Mouse (Mus musculus) brain, embryonic 14.5 days (tissue): ENCODE measurements around the gene Wrap53.

Source experiments
- CTCF ChIP-seq: fragments of 200-500 bp; IDR thresholded peaks from 2 replicates; pipeline ENCODE4 v1.5.1; 2012; ENCODE audit warnings: inconsistent platforms, mild to moderate bottlenecking, moderate library complexity, borderline replicate concordance; ENCODE audit not compliant: insufficient read depth, insufficient read length; ENCODE audit errors: extremely low read depth
- POLR2A ChIP-seq: fragments of 200-500 bp; IDR thresholded peaks from 2 replicates; pipeline ENCODE4 v1.6.1; 2012; ENCODE audit warnings: mild to moderate bottlenecking, inconsistent platforms, borderline replicate concordance; ENCODE audit not compliant: poor library complexity, insufficient read depth, insufficient read length, severe bottlenecking; ENCODE audit errors: extremely low read depth

DNA sequence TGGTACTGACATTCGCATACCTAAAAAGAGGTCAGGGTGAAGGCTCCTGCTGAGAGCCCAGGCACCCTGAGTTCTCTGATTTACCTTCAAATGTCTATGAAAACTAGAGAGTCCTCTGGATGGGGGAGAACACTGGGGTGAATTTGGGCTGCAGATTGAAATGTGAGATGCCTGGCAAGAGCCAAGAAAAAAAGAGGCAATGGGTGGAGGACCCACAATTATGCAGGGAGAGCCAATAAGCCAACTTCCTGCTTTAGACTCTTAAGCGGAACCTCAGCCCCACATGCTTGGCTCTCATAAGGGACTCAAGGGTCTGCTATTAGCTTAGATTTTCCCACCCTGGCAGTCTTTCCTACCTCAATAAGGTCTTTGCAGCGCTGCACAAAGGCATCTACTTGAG lies 63.4 kb downstream of the Wrap53 start:
- TF ChIP-seq POLR2A: no peak
- no peak for TF ChIP-seq CTCF
